Comparison of ENCODE assay signal across 9 mouse cellular contexts in the genomic region with DNA sequence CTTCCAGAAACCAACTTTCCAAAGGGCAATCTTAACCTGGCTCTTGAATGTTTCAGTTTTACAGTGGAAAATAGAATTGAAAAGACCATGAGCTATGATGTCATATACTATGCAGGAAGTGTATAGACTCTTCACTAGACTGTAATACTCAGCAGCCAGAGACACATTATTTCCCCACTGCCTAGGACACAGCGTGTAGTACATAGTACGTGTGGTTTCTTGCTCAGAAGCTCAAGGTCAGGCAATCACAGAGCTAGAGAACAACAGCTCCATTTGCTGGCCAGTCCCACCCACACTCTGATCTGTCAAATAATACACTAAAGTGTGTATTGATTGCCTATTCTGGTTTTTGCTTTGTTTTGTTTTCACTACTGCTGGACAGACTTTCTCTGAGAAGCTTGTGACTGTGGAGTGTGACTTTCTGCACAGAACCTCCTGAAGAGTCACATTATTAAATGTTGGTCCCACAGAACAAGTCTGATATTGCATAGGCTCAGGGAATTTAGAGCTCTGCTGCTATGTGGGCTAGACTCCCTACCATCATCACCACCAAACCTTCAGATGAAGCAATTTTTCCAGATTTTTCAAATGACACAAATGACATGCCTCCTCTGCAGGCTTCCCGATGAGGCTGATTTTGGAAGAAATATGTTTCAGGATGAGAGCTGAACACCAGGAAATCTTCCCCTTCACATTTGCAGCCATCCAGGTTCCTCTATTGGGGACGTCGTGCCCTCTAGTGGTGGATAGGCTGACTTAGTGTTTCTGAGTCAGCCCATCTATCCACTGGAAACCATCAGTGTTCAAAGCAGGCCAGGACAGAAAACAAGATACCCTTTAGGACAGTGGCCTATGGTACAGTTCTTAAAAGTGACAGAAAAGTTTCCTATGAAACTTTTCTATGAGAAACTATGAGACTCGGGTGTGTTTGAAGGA.
A peak's percentile ranks its signal among the peaks of the same experiment; 100 is the strongest.
DNase-seq lines count a peak whose midpoint lies in the region; ATAC-seq and TF ChIP-seq lines count a peak whose summit lies in the region.
"Had no signal": no experiment of that assay in that cellular context is flagged by ENCODE, and none has a peak within 500 bp of the region (broad histone marks: within the 10 kb centered on the region; RNA-seq: fewer than 3 reads in every experiment).

No protein-coding gene starts in this region.

- H3K4me3 ChIP-seq in kidney, postnatal 0 days (replicated peaks; ENCODE audit: low read depth, low read length) = no peak overlapping the region
- no peak overlapping the region for H3K4me3 ChIP-seq in limb, embryonic 14.5 days (replicated peaks; ENCODE audit: low read length)
- no peak overlapping the region for H3K4me3 ChIP-seq in thymus, adult 2 months (ENCODE audit: control insufficient read depth, insufficient read depth, low read length)
- H3K4me3 ChIP-seq: embryonic facial prominence, embryonic 15.5 days had no signal

- H3K36me3 ChIP-seq in kidney, postnatal 0 days (ENCODE audit: insufficient read depth, low read length) = no peaks in the 10 kb centered on the region
- no peaks in the 10 kb centered on the region for H3K36me3 ChIP-seq in limb, embryonic 14.5 days (ENCODE audit: control insufficient read depth, insufficient read depth, low read length)
- no peaks in the 10 kb centered on the region for H3K36me3 ChIP-seq in thymus, adult 2 months (ENCODE audit: control insufficient read depth, insufficient read depth, low read length)
- H3K36me3 ChIP-seq: embryonic facial prominence, embryonic 15.5 days had no signal

- no peak for TF ChIP-seq POLR2A in limb, embryonic 14.5 days (IDR thresholded peaks at IDR 0.05; ENCODE audit: borderline replicate concordance, extremely low read depth, insufficient read depth, insufficient read length)
- no peak for TF ChIP-seq POLR2A in thymus, adult 2 months (IDR thresholded peaks at IDR 0.05; ENCODE audit: control insufficient read depth, extremely low read depth, insufficient read depth, low read length, poor library complexity)

- WGBS in kidney, postnatal 0 days = 24% methylated on average over 6 of the region's 6 CpGs
- 34% methylated on average over 6 of the region's 6 CpGs for WGBS in limb, embryonic 14.5 days
- WGBS in thymus, adult 2 months = 39% methylated on average over 6 of the region's 6 CpGs

- no peak overlapping the region for H3K4me2 ChIP-seq in kidney, postnatal 0 days (ENCODE audit: low read length)
- no peak overlapping the region for H3K4me2 ChIP-seq in limb, embryonic 14.5 days (replicated peaks; ENCODE audit: low read depth, low read length, severe bottlenecking)
- H3K4me2 ChIP-seq: embryonic facial prominence, embryonic 15.5 days had no signal

- H3K4me1 ChIP-seq in kidney, postnatal 0 days (replicated peaks; ENCODE audit: insufficient read depth, low read length) = no peaks in the 10 kb centered on the region
- no peaks in the 10 kb centered on the region for H3K4me1 ChIP-seq in limb, embryonic 14.5 days (ENCODE audit: control insufficient read depth, insufficient read depth, low read length)
- no peaks in the 10 kb centered on the region for H3K4me1 ChIP-seq in thymus, adult 2 months (replicated peaks; ENCODE audit: control insufficient read depth, insufficient read depth, low read length)

- no peaks in the 10 kb centered on the region for H3K9me3 ChIP-seq in kidney, postnatal 0 days (replicated peaks; ENCODE audit: low read length)
- H3K9me3 ChIP-seq in limb, embryonic 14.5 days (ENCODE audit: control insufficient read depth, low read length) = no peaks in the 10 kb centered on the region
- H3K9me3 ChIP-seq: embryonic facial prominence, embryonic 15.5 days had no signal

- TF ChIP-seq CTCF in kidney, postnatal 0 days (IDR thresholded peaks at IDR 0.05; ENCODE audit: low read depth) = peak; percentile 86
- no peak for TF ChIP-seq CTCF in thymus, adult 2 months (IDR thresholded peaks at IDR 0.05; ENCODE audit: borderline replicate concordance, control insufficient read depth, extremely low read depth, insufficient read depth, low read length, poor library complexity)

- no peak overlapping the region for H3K9ac ChIP-seq in kidney, postnatal 0 days (ENCODE audit: low read depth, low read length)
- H3K9ac ChIP-seq in limb, embryonic 14.5 days (ENCODE audit: low read depth, low read length, severe bottlenecking) = no peak overlapping the region
- H3K9ac ChIP-seq: embryonic facial prominence, embryonic 15.5 days had no signal

- ATAC-seq in kidney, postnatal 0 days (replicated peaks; ENCODE audit: low FRiP score, low read depth) = peak; percentile 38; the same call in 1 of the 2 replicates
- peak; percentile 78; the same call in 1 of the 2 replicates for ATAC-seq in limb, embryonic 14.5 days (ENCODE audit: low FRiP score, low read depth)

- intact Hi-C loops in gastrocnemius, postnatal 14 days (cut with DNase I; ENCODE audit: low total_unique reads) = loop anchor here (5.0 kb wide), 1 partner anchor 186 kb away; no protein-coding TSS in a partner anchor

- H3K27me3 ChIP-seq in kidney, postnatal 0 days (ENCODE audit: insufficient read depth, low read length) = no peaks in the 10 kb centered on the region
- no peaks in the 10 kb centered on the region for H3K27me3 ChIP-seq in limb, embryonic 14.5 days (ENCODE audit: control insufficient read depth, insufficient read depth, low read length)
- no peaks in the 10 kb centered on the region for H3K27me3 ChIP-seq in thymus, adult 2 months (ENCODE audit: control insufficient read depth, insufficient read depth, low read length)
- H3K27me3 ChIP-seq: embryonic facial prominence, embryonic 15.5 days had no signal

- peak; percentile 53 for DNase-seq in A20 (ENCODE audit: low read depth, low spot score)
- peak; percentile 9 for DNase-seq in T-cell, adult 2 months (ENCODE audit: low spot score)
- DNase-seq in cerebellum, postnatal 4 days (ENCODE audit: low spot score in 2 of 2) = peak; percentile 49 to 64
- DNase-seq in gastrocnemius, postnatal 14 days = peak; percentile 63
- peak; percentile 86 for DNase-seq in kidney, postnatal 0 days (ENCODE audit: low spot score)
- DNase-seq in limb, embryonic 14.5 days (ENCODE audit: low spot score) = peak; percentile 78
- peak; percentile 34 for DNase-seq in neural tube, embryonic 10.5 days (ENCODE audit: extremely low spot score, low spot score)
- peak; percentile 43 for DNase-seq in thymus, adult 2 months

- H3K27ac ChIP-seq in kidney, postnatal 0 days = no peak overlapping the region
- H3K27ac ChIP-seq in limb, embryonic 14.5 days (replicated peaks; ENCODE audit: low read depth, low read length) = no peak overlapping the region
- H3K27ac ChIP-seq in thymus, adult 2 months (ENCODE audit: control insufficient read depth, insufficient read depth, low read length) = no peak overlapping the region
- H3K27ac ChIP-seq: embryonic facial prominence, embryonic 15.5 days had no signal

Comparison
In these comparisons a context has a peak if more than half of its experiments do, and no peak if none do; other contexts are left out.
1. DNase-seq: peak in every context shown above with its lines; median percentile 86 in kidney, postnatal 0 days; 78 in limb, embryonic 14.5 days; 63 in gastrocnemius, postnatal 14 days; 56 in cerebellum, postnatal 4 days; 53 in A20; 43 in thymus, adult 2 months; 34 in neural tube, embryonic 10.5 days; 9 in T-cell, adult 2 months.